Mouse (Mus musculus) neural tube, embryonic 12.5 days (tissue): ENCODE measurements at regions not wholly inside any gene's neighbourhood (a gene's known extent, or its start where the extent isn't known, plus 50 kb on each side); places are given as distances from the start of the nearest gene placed in this dataset.

Source experiments
- ATAC-seq: fragments of 200-750 bp; cut with Nextera tagmentation; 2 replicates; pipeline ENCODE4 v1.8.0; 2017; ENCODE audit warnings: low read depth, mild to moderate bottlenecking, moderate TSS enrichment, moderate library complexity; ENCODE audit not compliant: low FRiP score
- H3K27ac ChIP-seq: fragments of 300-500 bp; sonication (generic); 2 replicates; pipeline ENCODE4 v1.5.1; 2016
- H3K27me3 ChIP-seq: fragments of 300-500 bp; sonication (generic); replicated peaks from 2 replicates; pipeline ENCODE4 v1.6.1; 2016; ENCODE audit warnings: mild to moderate bottlenecking
- H3K36me3 ChIP-seq: fragments of 300-500 bp; sonication (generic); 2 replicates; pipeline ENCODE4 v1.6.1; 2016; ENCODE audit warnings: mild to moderate bottlenecking
- H3K4me1 ChIP-seq: fragments of 300-500 bp; sonication (generic); 2 replicates; pipeline ENCODE4 v1.6.1; 2016
- H3K4me2 ChIP-seq: fragments of 300-500 bp; sonication (generic); replicated peaks from 2 replicates; pipeline ENCODE4 v1.6.1; 2016; ENCODE audit warnings: mild to moderate bottlenecking
- H3K4me3 ChIP-seq: fragments of 300-500 bp; sonication (generic); 2 replicates; pipeline ENCODE4 v1.5.1; 2016
- H3K9ac ChIP-seq: fragments of 300-500 bp; sonication (generic); 2 replicates; pipeline ENCODE4 v1.6.1; 2016; ENCODE audit warnings: mild to moderate bottlenecking
- H3K9me3 ChIP-seq: fragments of 300-500 bp; sonication (generic); 2 replicates; pipeline ENCODE4 v1.6.1; 2016; ENCODE audit warnings: mild to moderate bottlenecking
- WGBS: fragments of 180-500 bp; shearing (Covaris S2); methylation state at CpG from one replicate; pipeline ENCODE4 v1.1.7; 2016; 5-methylcytosine and 5-hydroxymethylcytosine counted together

DNA sequence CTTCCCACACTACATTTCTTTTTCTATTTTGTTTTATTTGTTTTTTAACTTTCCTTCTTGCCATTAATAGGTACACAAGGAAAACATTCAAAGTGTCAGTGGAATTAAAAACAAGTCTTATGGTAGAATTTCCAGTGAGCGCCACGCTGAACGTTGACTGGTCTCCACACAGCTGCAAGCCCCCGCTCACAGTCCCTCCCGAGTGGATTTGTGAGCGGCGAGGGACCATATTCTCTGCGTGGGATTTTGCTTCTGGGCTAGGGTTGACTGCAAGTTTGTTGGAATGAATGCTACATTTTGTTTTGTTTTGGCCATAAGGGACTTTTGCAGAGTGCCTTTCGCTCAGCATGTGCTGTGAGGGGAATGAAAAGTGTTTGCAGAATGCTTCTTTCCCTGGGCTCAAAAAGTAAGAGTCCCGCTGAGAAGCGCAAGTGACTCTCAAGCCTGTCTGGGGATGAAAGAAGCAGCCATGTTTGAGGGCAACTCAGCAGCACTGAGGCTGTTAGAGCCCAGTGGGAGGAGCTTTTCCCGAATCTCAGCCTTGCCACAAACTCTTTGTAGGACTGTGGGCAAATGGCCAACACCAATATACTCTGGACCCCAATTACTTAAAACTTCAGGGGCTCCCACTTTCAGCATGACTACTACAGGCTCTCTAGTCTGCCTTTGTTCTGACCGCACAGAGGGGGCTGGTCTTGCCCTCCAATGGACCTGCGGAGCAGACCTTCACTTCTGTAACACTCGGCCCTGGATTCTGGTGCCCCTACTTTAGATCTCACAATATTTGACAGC lies 120.9 kb upstream of the Rnaseh2b start:
- Histone ChIP-seq H3K9ac (no peak overlapping the region), H3K27ac (no peak overlapping the region), H3K27me3 (no peaks in the 10 kb centered on the region), H3K9me3 (no peaks in the 10 kb centered on the region), H3K36me3 (no peaks in the 10 kb centered on the region), H3K4me1 (peaks cover 15% of the 10 kb centered on the region), H3K4me2 (no peak overlapping the region), H3K4me3 (no peak overlapping the region)
- ATAC-seq: no peak
- 69% methylated on average over 15 of the region's 15 CpGs for WGBS

GRCm38 (mm10) chr14:62173835-62174530 lies 118.4 kb upstream of the Rnaseh2b start:
- Histone ChIP-seq H3K4me1 (peaks cover 15% of the 10 kb centered on the region), H3K4me3 (no peak overlapping the region), H3K27ac (no peak overlapping the region), H3K27me3 (no peaks in the 10 kb centered on the region), H3K9ac (no peak overlapping the region), H3K36me3 (no peaks in the 10 kb centered on the region), H3K9me3 (no peaks in the 10 kb centered on the region), H3K4me2 (no peak overlapping the region)
- no peak for ATAC-seq
- WGBS: 69% methylated on average over 16 of the region's 16 CpGs

- peaks cover 15% of the 10 kb centered on the region for H3K4me1 ChIP-seq
- H3K27me3 ChIP-seq: no peaks in the 10 kb centered on the region
- no peak overlapping the region for H3K9ac ChIP-seq
- WGBS: 61% methylated on average over 12 of the region's 12 CpGs
- H3K27ac ChIP-seq: no peak overlapping the region
- no peak overlapping the region for H3K4me3 ChIP-seq
- H3K4me2 ChIP-seq: no peak overlapping the region
- H3K36me3 ChIP-seq: no peaks in the 10 kb centered on the region
- no peaks in the 10 kb centered on the region for H3K9me3 ChIP-seq
- ATAC-seq: no peak
These were observed 116.9 kb upstream of the Rnaseh2b start for GRCm38 (mm10) chr14:62175384-62176048.

GRCm38 (mm10) chr14:62177509-62177908 lies 114.9 kb upstream of the Rnaseh2b start:
- no peak overlapping the region for H3K27ac ChIP-seq
- no peak overlapping the region for H3K4me3 ChIP-seq
- no peaks in the 10 kb centered on the region for H3K36me3 ChIP-seq
- 88% methylated on average over 5 of the region's 5 CpGs for WGBS
- no peaks in the 10 kb centered on the region for H3K27me3 ChIP-seq
- no peaks in the 10 kb centered on the region for H3K9me3 ChIP-seq
- ATAC-seq: no peak
- H3K9ac ChIP-seq: no peak overlapping the region
- no peak overlapping the region for H3K4me2 ChIP-seq
- peaks cover 15% of the 10 kb centered on the region for H3K4me1 ChIP-seq

DNA sequence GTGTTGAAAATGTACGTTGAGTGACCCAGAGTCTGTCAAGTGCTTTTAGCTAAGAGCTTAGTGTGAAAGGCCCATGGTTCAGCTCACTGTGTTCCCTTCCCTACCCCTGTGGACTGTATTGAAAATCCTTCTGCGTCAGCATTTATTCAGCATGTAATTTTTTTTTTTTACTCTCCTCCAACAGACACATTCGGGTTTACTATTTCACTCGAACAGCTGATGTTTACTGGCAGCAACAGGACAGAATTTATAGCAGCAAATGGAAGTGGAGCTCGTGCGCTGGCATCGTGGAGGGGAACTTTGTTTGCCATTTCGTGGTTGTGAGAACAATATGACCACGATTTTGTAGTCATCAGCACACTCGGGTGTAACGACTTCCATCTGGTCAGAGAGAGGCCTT lies 105.0 kb upstream of the Rnaseh2b start:
- Histone ChIP-seq H3K4me1 (no peaks in the 10 kb centered on the region; the same call in 1 of the 2 replicates), H3K9ac (no peak overlapping the region)
- ATAC-seq: no peak

GRCm38 (mm10) chr14:62188147-62188885 lies 104.1 kb upstream of the Rnaseh2b start:
- H3K4me2 ChIP-seq: no peak overlapping the region
- no peaks in the 10 kb centered on the region for H3K27me3 ChIP-seq
- H3K27ac ChIP-seq: no peak overlapping the region
- H3K4me3 ChIP-seq: no peak overlapping the region
- no peaks in the 10 kb centered on the region for H3K36me3 ChIP-seq
- no peak for ATAC-seq
- H3K9ac ChIP-seq: no peak overlapping the region
- WGBS: 72% methylated on average over 7 of the region's 7 CpGs
- no peaks in the 10 kb centered on the region for H3K9me3 ChIP-seq
- H3K4me1 ChIP-seq: peaks cover 9% of the 10 kb centered on the region

More for the DNA sequence above, 105.0 kb upstream of the Rnaseh2b start:
- H3K27me3 ChIP-seq: no peaks in the 10 kb centered on the region
- no peak overlapping the region for H3K4me3 ChIP-seq
- no peak overlapping the region for H3K27ac ChIP-seq
- 61% methylated on average over 11 of the region's 11 CpGs for WGBS
- no peak overlapping the region for H3K4me2 ChIP-seq
- no peaks in the 10 kb centered on the region for H3K36me3 ChIP-seq
- no peaks in the 10 kb centered on the region for H3K9me3 ChIP-seq

DNA sequence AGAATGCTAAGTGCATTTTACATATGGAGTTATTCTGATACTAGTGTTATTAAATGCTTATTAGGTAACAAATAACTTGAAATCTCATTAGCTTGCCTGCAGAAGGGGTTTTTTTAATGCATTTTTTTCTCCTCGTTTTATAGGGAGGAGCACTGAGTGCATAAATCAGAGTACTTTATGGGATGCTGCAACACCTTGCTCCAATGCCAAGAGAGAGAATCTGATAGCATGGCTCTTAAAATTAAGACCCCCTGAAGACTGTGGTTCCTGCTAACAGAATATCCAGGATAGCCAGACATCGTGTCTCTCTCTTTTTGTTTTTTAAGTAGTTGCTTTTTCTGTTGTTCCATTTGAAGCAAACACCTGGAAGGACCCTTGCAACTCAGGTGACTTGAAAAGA lies 100.8 kb upstream of the Rnaseh2b start:
- Histone ChIP-seq H3K4me2 (no peak overlapping the region), H3K27me3 (no peaks in the 10 kb centered on the region), H3K9ac (no peak overlapping the region), H3K36me3 (no peaks in the 10 kb centered on the region), H3K27ac (no peak overlapping the region), H3K9me3 (no peaks in the 10 kb centered on the region), H3K4me3 (no peak overlapping the region), H3K4me1 (peaks cover 10% of the 10 kb centered on the region)
- ATAC-seq: no peak
- 72% methylated on average over 2 of the region's 2 CpGs for WGBS

- no peak overlapping the region for H3K4me3 ChIP-seq
- no peaks in the 10 kb centered on the region for H3K27me3 ChIP-seq
- no peaks in the 10 kb centered on the region for H3K36me3 ChIP-seq
- no peak overlapping the region for H3K9ac ChIP-seq
- no peaks in the 10 kb centered on the region for H3K9me3 ChIP-seq
- H3K4me1 ChIP-seq: peaks cover 10% of the 10 kb centered on the region
- no peak overlapping the region for H3K4me2 ChIP-seq
- ATAC-seq: no peak
- 34% methylated on average over 8 of the region's 8 CpGs for WGBS
- no peak overlapping the region for H3K27ac ChIP-seq
These were observed 99.6 kb upstream of the Rnaseh2b start for GRCm38 (mm10) chr14:62192814-62193213.

- H3K9me3 ChIP-seq: no peaks in the 10 kb centered on the region
- H3K36me3 ChIP-seq: no peaks in the 10 kb centered on the region
- H3K27ac ChIP-seq: no peak overlapping the region
- no peak for ATAC-seq
- no peak overlapping the region for H3K9ac ChIP-seq
- H3K27me3 ChIP-seq: no peaks in the 10 kb centered on the region
- WGBS: 41% methylated on average over 4 of the region's 4 CpGs
- no peak overlapping the region for H3K4me2 ChIP-seq
- no peak overlapping the region for H3K4me3 ChIP-seq
- H3K4me1 ChIP-seq: peaks cover 10% of the 10 kb centered on the region
These were observed 99.0 kb upstream of the Rnaseh2b start for GRCm38 (mm10) chr14:62193371-62193770.

DNA sequence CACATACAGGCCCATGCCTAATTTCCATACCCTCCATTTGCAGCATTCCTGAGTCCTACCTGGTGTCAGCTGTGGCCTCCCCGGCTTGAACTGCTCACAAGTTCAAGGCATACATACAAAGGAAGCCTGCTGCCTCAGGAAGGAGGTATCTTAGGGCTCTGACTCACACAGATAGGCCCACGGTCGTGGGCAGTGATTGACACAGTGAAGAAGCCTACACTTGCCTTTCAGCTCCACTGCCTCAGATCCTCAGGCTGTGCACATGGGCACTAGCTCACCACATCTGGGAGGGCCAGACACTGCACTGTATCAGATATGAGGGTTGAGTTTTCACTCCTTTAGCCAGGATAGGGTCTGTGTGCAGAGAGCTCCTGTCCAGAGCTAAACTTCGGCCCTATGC lies 95.6 kb upstream of the Rnaseh2b start:
- no peak overlapping the region for H3K9ac ChIP-seq
- 73% methylated on average over 4 of the region's 4 CpGs for WGBS
- H3K4me1 ChIP-seq: peaks cover 10% of the 10 kb centered on the region
- H3K9me3 ChIP-seq: no peaks in the 10 kb centered on the region
- H3K27me3 ChIP-seq: no peaks in the 10 kb centered on the region
- H3K27ac ChIP-seq: no peak overlapping the region
- ATAC-seq: no peak
- no peaks in the 10 kb centered on the region for H3K36me3 ChIP-seq
- no peak overlapping the region for H3K4me2 ChIP-seq
- H3K4me3 ChIP-seq: no peak overlapping the region

- Histone ChIP-seq H3K27ac (no peak overlapping the region), H3K9ac (no peak overlapping the region), H3K36me3 (no peaks in the 10 kb centered on the region), H3K4me2 (no peak overlapping the region), H3K27me3 (no peaks in the 10 kb centered on the region), H3K4me3 (no peak overlapping the region), H3K4me1 (no peaks in the 10 kb centered on the region), H3K9me3 (no peaks in the 10 kb centered on the region)
- whole genome bisulfite sequencing: 69% methylated on average over 6 of the region's 6 CpGs
- no peak for ATAC-seq
These were observed 93.8 kb upstream of the Rnaseh2b start for GRCm38 (mm10) chr14:62198476-62199190.
